Mouse (Mus musculus): ENCODE results near the gene Sgk1. TPM values are rescaled to one million over a fixed set of nuclear protein-coding genes. Genes with fewer than 3 reads are reported as not detected.
A peak's percentile ranks its signal among the peaks of the same experiment; 100 is the strongest.

The Sgk1 gene
- polyA plus RNA-seq, 1 experiment from 2014 or later = 162 TPM

DNA sequence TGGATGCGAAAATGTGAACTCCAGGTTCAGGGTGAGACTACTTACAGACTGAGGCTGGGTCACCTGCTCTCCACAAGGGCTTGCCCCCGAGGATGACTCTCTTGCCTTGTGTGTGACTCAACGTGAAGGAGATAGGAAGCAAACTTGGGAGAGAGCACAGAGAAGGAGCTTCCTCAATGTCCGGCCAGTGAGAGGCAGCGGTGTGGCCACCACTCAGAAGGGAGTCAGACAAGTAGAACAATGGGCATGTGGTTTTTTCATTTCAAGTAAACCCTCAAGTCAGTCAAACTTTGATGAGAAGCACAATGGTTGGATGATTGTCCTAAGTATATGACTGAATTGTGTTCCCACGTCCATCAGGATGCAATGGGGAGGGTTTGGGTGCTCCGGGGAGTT is 36.8 kb downstream of the Sgk1 start:
- ATAC-seq = no peak
- Histone ChIP-seq H3K4me3 (ENCODE audit: low read depth, low read length) (no peak overlapping the region), H3K4me1 (replicated peaks; ENCODE audit: control insufficient read depth, insufficient read depth, low read length) (no peaks in the 10 kb centered on the region), H3K27me3 (replicated peaks; ENCODE audit: control insufficient read depth, insufficient read depth, low read length) (no peaks in the 10 kb centered on the region), H3K36me3 (ENCODE audit: control insufficient read depth, insufficient read depth) (no peaks in the 10 kb centered on the region), H3K27ac (ENCODE audit: low read depth, low read length) (no peak overlapping the region), H3K9ac (ENCODE audit: low read depth, low read length) (no peak overlapping the region), H3K9me3 (ENCODE audit: control insufficient read depth) (no peaks in the 10 kb centered on the region), H3K4me2 (replicated peaks; ENCODE audit: low read depth) (no peak overlapping the region)
- WGBS = 84% methylated on average over 7 of the region's 7 CpGs
- no peak for TF ChIP-seq CTCF (IDR thresholded peaks at IDR 0.05; ENCODE audit: low read depth)

GRCm38 (mm10) chr10:21920611-21921010 is 38.6 kb downstream of the Sgk1 start:
- Histone ChIP-seq H3K36me3 (ENCODE audit: control insufficient read depth, insufficient read depth) (no peaks in the 10 kb centered on the region), H3K4me3 (ENCODE audit: low read depth, low read length) (no peak overlapping the region), H3K27me3 (replicated peaks; ENCODE audit: control insufficient read depth, insufficient read depth, low read length) (no peaks in the 10 kb centered on the region), H3K4me2 (replicated peaks; ENCODE audit: low read depth) (no peak overlapping the region), H3K27ac (ENCODE audit: low read depth, low read length) (no peak overlapping the region), H3K9me3 (ENCODE audit: control insufficient read depth) (no peaks in the 10 kb centered on the region), H3K9ac (ENCODE audit: low read depth, low read length) (no peak overlapping the region), H3K4me1 (replicated peaks; ENCODE audit: control insufficient read depth, insufficient read depth, low read length) (no peaks in the 10 kb centered on the region)
- TF ChIP-seq CTCF (IDR thresholded peaks at IDR 0.05; ENCODE audit: low read depth) = no peak
- 59% methylated on average over 2 of the region's 2 CpGs for WGBS
- ATAC-seq = no peak

DNA sequence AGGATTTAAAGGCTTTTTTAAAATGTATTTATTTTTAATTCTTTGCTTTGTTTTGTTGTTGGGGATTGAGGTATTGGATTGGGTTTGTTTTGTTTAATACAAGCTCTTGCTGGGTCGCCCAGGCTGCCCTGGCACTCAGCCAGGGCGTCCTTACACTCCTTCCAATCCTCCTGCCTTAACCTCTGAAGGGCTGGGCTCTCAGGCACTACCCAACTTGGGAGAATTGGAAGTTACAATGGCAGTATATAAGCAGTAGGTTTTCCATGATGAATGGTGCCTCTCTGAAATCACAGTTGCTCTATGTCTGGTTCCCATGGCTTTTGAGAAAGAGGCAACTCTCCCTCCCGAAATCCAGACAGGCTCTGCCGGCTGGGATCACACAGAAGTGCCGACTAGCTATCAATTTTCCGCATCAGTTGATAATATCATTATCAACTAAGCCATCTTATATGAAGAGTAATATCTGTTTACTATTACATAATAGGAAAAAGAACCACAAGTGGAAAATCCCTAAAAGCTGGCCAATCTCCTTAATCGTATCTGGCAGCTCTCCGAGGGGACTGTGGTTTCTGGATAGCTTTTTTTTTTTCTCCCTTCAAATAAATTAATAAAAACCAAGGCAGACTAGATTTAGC is 40.8 kb downstream of the Sgk1 start:
- Histone ChIP-seq H3K27me3 (replicated peaks; ENCODE audit: control insufficient read depth, insufficient read depth, low read length) (no peaks in the 10 kb centered on the region), H3K9me3 (ENCODE audit: control insufficient read depth) (no peaks in the 10 kb centered on the region), H3K4me2 (replicated peaks; ENCODE audit: low read depth) (peak overlapping the region; percentile 39; the same call in 1 of the 2 replicates), H3K27ac (ENCODE audit: low read depth, low read length) (no peak overlapping the region), H3K36me3 (ENCODE audit: control insufficient read depth, insufficient read depth) (no peaks in the 10 kb centered on the region), H3K4me3 (ENCODE audit: low read depth, low read length) (no peak overlapping the region), H3K4me1 (replicated peaks; ENCODE audit: control insufficient read depth, insufficient read depth, low read length) (no peaks in the 10 kb centered on the region), H3K9ac (ENCODE audit: low read depth, low read length) (no peak overlapping the region)
- ATAC-seq = no peak
- no peak for TF ChIP-seq CTCF (IDR thresholded peaks at IDR 0.05; ENCODE audit: low read depth)
- WGBS = 63% methylated on average over 8 of the region's 8 CpGs

GRCm38 (mm10) chr10:21923495-21923952 is 41.5 kb downstream of the Sgk1 start:
- 17% methylated on average over 9 of the region's 9 CpGs for WGBS
- Histone ChIP-seq H3K4me3 (ENCODE audit: low read depth, low read length) (no peak overlapping the region), H3K9me3 (ENCODE audit: control insufficient read depth) (no peaks in the 10 kb centered on the region), H3K4me1 (replicated peaks; ENCODE audit: control insufficient read depth, insufficient read depth, low read length) (no peaks in the 10 kb centered on the region), H3K27ac (ENCODE audit: low read depth, low read length) (no peak overlapping the region), H3K27me3 (replicated peaks; ENCODE audit: control insufficient read depth, insufficient read depth, low read length) (no peaks in the 10 kb centered on the region), H3K4me2 (replicated peaks; ENCODE audit: low read depth) (peak overlapping the region; percentile 39), H3K9ac (ENCODE audit: low read depth, low read length) (no peak overlapping the region), H3K36me3 (ENCODE audit: control insufficient read depth, insufficient read depth) (no peaks in the 10 kb centered on the region)
- TF ChIP-seq CTCF (IDR thresholded peaks at IDR 0.05; ENCODE audit: low read depth) = no peak
- ATAC-seq = no peak

DNA sequence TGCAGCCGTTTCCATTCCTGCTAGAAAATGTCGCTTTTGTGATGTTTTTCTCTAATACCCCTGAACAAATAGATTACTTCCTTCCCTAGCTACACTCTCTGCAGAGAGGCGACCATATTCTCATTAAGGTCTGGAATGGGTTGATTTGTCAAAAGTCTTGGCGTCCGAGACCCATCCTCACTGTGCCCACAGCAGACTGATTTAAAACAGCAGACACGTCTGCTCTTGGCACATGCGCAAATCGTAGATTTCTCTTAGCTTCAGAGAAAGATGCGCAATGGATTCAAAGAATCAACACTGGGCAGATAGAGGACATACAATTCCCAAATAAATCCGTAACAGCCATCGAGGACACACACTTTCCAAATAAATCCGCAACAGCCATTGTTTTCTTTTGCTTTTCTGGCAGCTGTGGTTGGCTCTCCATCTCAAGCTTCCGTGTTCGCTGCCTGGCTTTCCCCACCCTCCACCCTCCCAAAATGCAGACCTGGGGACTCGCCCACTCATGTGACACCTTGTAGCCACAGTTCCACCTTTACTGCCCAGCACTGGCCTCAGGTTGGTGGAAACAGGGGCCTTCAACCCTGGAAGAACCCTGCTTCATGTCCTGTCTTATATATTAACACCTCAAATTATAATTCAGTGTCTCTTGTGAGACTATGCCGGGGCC is 42.2 kb downstream of the Sgk1 start:
- Histone ChIP-seq H3K36me3 (ENCODE audit: control insufficient read depth, insufficient read depth) (no peaks in the 10 kb centered on the region), H3K27ac (ENCODE audit: low read depth, low read length) (no peak overlapping the region), H3K4me1 (replicated peaks; ENCODE audit: control insufficient read depth, insufficient read depth, low read length) (no peaks in the 10 kb centered on the region), H3K4me3 (ENCODE audit: low read depth, low read length) (no peak overlapping the region), H3K4me2 (replicated peaks; ENCODE audit: low read depth) (no peak overlapping the region), H3K9me3 (ENCODE audit: control insufficient read depth) (no peaks in the 10 kb centered on the region), H3K27me3 (replicated peaks; ENCODE audit: control insufficient read depth, insufficient read depth, low read length) (no peaks in the 10 kb centered on the region), H3K9ac (ENCODE audit: low read depth, low read length) (no peak overlapping the region)
- no peak for ATAC-seq
- 77% methylated on average over 16 of the region's 16 CpGs for WGBS
- TF ChIP-seq CTCF (IDR thresholded peaks at IDR 0.05; ENCODE audit: low read depth) = no peak

DNA sequence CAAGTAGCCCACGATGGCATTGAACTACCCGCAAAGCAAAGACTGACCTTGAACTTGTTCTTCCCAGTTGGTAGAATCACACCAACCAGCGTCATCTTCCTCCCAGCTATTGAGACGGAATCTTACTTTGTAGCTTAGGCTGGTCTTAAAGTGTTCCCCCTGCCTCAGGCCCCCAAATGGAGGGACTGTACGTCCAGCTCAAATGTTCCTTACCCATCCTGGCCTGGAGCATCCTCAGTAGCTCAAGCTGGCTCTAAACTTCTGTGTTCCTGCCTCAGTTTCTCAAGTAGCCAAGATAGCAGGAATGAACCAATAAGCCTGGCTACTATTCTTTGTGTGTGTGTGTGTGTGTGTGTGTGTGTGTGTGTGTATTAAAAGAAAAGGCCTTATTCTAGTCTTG is 45.0 kb downstream of the Sgk1 start:
- TF ChIP-seq CTCF (IDR thresholded peaks at IDR 0.05; ENCODE audit: low read depth) = no peak
- Histone ChIP-seq H3K9me3 (ENCODE audit: control insufficient read depth) (no peaks in the 10 kb centered on the region), H3K4me3 (ENCODE audit: low read depth, low read length) (no peak overlapping the region), H3K36me3 (ENCODE audit: control insufficient read depth, insufficient read depth) (no peaks in the 10 kb centered on the region), H3K4me1 (replicated peaks; ENCODE audit: control insufficient read depth, insufficient read depth, low read length) (no peaks in the 10 kb centered on the region), H3K9ac (ENCODE audit: low read depth, low read length) (no peak overlapping the region), H3K27ac (ENCODE audit: low read depth, low read length) (no peak overlapping the region), H3K4me2 (replicated peaks; ENCODE audit: low read depth) (no peak overlapping the region), H3K27me3 (replicated peaks; ENCODE audit: control insufficient read depth, insufficient read depth, low read length) (no peaks in the 10 kb centered on the region)
- WGBS = 65% methylated on average over 5 of the region's 5 CpGs
- ATAC-seq = no peak

All from intestine, postnatal 0 days (tissue).